24 mouse cellular contexts compared by ENCODE assay signal in the genomic region with DNA sequence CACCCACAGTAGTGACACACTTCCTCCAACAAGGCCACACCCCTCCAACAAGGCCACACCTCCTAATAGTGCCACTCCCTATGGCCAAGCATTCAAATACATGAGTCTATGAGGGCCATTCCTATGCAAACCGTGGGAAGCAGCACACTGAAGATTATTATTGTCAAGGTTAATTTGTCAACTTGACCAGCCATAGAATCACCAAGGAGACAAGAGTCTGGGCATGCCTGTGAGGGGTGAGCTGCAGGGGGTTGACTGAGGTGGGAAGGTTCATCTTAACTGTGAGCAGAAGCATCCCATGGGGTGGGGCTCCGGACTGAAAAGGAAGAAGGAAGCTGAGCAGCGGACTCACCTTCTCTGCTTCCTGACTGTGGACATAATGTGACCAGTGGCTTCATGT.
A peak's percentile ranks its signal among the peaks of the same experiment; 100 is the strongest.
DNase-seq lines count a peak whose midpoint lies in the region; ATAC-seq lines count a peak whose summit lies in the region.
"Had no signal": no experiment of that assay in that cellular context is flagged by ENCODE, and none has a peak within 500 bp of the region (broad histone marks: within the 10 kb centered on the region; RNA-seq: fewer than 3 reads in every experiment).

No protein-coding gene starts in this region.

- no peaks in the 10 kb centered on the region for H3K36me3 ChIP-seq in hindbrain, embryonic 16.5 days (ENCODE audit: control insufficient read depth, insufficient read depth, low read length)
- H3K36me3 ChIP-seq: embryonic facial prominence, embryonic 13.5 days; embryonic facial prominence, embryonic 15.5 days; forebrain, embryonic 10.5 days; forebrain, embryonic 12.5 days; forebrain, embryonic 15.5 days had no signal

- DNase-seq in ES-CJ7 (ENCODE audit: low read depth, low spot score), result peak; percentile 21
- DNase-seq in ZHBTc4 (ENCODE audit: low read depth, low spot score), result peak; percentile 55
- peak; percentile 60 for DNase-seq in retina, postnatal 1 day
- no peak for DNase-seq in T-cell, adult 2 months (ENCODE audit: low spot score)
- DNase-seq: adrenal gland, adult 8-10 months; adrenal gland, postnatal 14 days; adrenal gland, postnatal 36 days; B cell, adult 2 months; cerebellum, adult 11-12 months; cerebellum, adult 2 months; cerebellum, adult 9-10 months; cerebellum, postnatal 25 days; embryo, embryonic 11 days; forebrain, postnatal 0 days had no signal

- no peak overlapping the region for H3K4me3 ChIP-seq in hindbrain, embryonic 16.5 days (ENCODE audit: low read length)
- H3K4me3 ChIP-seq: embryonic facial prominence, embryonic 13.5 days; embryonic facial prominence, embryonic 15.5 days; erythroblast, embryonic 14.5 days; forebrain, embryonic 10.5 days; forebrain, embryonic 12.5 days; forebrain, embryonic 15.5 days had no signal

- H3K9me3 ChIP-seq in hindbrain, embryonic 16.5 days (ENCODE audit: control insufficient read depth, low read length), result peaks cover 6% of the 10 kb centered on the region; the same call in 1 of the 2 replicates
- H3K9me3 ChIP-seq: embryonic facial prominence, embryonic 15.5 days; forebrain, embryonic 15.5 days had no signal

- 61% methylated on average over 3 of the region's 3 CpGs for WGBS in hindbrain, embryonic 16.5 days

- no peaks in the 10 kb centered on the region for H3K27me3 ChIP-seq in hindbrain, embryonic 16.5 days (replicated peaks; ENCODE audit: control insufficient read depth, insufficient read depth, low read length)
- H3K27me3 ChIP-seq: CH12.LX; embryonic facial prominence, embryonic 13.5 days; embryonic facial prominence, embryonic 15.5 days; forebrain, embryonic 12.5 days; forebrain, embryonic 15.5 days had no signal

- no peak overlapping the region for H3K4me2 ChIP-seq in hindbrain, embryonic 16.5 days (ENCODE audit: low read length)
- H3K4me2 ChIP-seq: embryonic facial prominence, embryonic 13.5 days; embryonic facial prominence, embryonic 15.5 days; forebrain, embryonic 12.5 days; forebrain, embryonic 15.5 days had no signal

- no peaks in the 10 kb centered on the region; the same call in 1 of the 2 replicates for H3K4me1 ChIP-seq in hindbrain, embryonic 16.5 days (ENCODE audit: control insufficient read depth, insufficient read depth, low read depth, low read length)
- H3K4me1 ChIP-seq: embryonic facial prominence, embryonic 13.5 days; embryonic facial prominence, embryonic 15.5 days; forebrain, embryonic 15.5 days had no signal

- H3K9ac ChIP-seq in hindbrain, embryonic 16.5 days (ENCODE audit: low read depth, low read length), result no peak overlapping the region
- H3K9ac ChIP-seq: embryonic facial prominence, embryonic 13.5 days; embryonic facial prominence, embryonic 15.5 days; forebrain, embryonic 12.5 days; forebrain, embryonic 15.5 days; forebrain, postnatal 0 days had no signal

- ATAC-seq in hindbrain, embryonic 16.5 days, result no peak
- ATAC-seq: activated CD4-positive, CD25-positive, alpha-beta regulatory T cell, adult 4 months; CD4-positive, CD25-positive, alpha-beta regulatory T cell, adult 4 months; forebrain, embryonic 15.5 days; forebrain, postnatal 0 days had no signal

- H3K27ac ChIP-seq in hindbrain, embryonic 16.5 days (ENCODE audit: low read depth, low read length), result no peak overlapping the region
- H3K27ac ChIP-seq: embryonic facial prominence, embryonic 13.5 days; embryonic facial prominence, embryonic 15.5 days; forebrain, embryonic 10.5 days; forebrain, embryonic 12.5 days; forebrain, embryonic 15.5 days had no signal
